Mouse (Mus musculus) MEL (cell line): ENCODE measurements around the gene Gm9999.

Experiments used
- BHLHE40 ChIP-seq: IDR thresholded peaks from 2 replicates; pipeline ENCODE4 v1.6.1; 2012; ENCODE audit warnings: low read depth, mild to moderate bottlenecking, inconsistent platforms, low read length, improper control_type of control experiment, borderline replicate concordance
- CTCF ChIP-seq, 3 experiments: IDR thresholded peaks in 2 of 3; conservative IDR thresholded peaks in 1 of 3; 2 replicates each; pipeline ENCODE4 v1.5.1; 2011 to 2012; ENCODE audit warnings: low read length in 3 of 3, low read depth in 2 of 3, mild to moderate bottlenecking in 2 of 3, improper control_type of control experiment in 1 of 3, inconsistent platforms in 1 of 3, mixed read lengths in 1 of 3, moderate library complexity in 1 of 3; ENCODE audit not compliant: control insufficient read depth in 1 of 3, insufficient read depth in 1 of 3, poor library complexity in 1 of 3, severe bottlenecking in 1 of 3
- ELF1 ChIP-seq: IDR thresholded peaks from 2 replicates; pipeline ENCODE4 v1.6.1; 2014; ENCODE audit warnings: low read depth, mild to moderate bottlenecking, inconsistent platforms, low read length, improper control_type of control experiment, moderate library complexity
- ETS1 ChIP-seq: IDR thresholded peaks from 2 replicates; pipeline ENCODE4 v1.6.1; 2012; ENCODE audit warnings: low read depth, mild to moderate bottlenecking, inconsistent platforms, low read length, improper control_type of control experiment, moderate library complexity
- GABPA ChIP-seq: IDR thresholded peaks from 2 replicates; pipeline ENCODE4 v1.6.1; 2012; ENCODE audit warnings: low read depth, mild to moderate bottlenecking, inconsistent platforms, low read length, improper control_type of control experiment, moderate library complexity
- GATA1 ChIP-seq: IDR thresholded peaks from 2 replicates; pipeline ENCODE4 v1.6.1; 2011; ENCODE audit warnings: low read depth, low read length, improper control_type of control experiment
- POLR2A ChIP-seq, 2 experiments: IDR thresholded peaks; 2 replicates each; pipeline ENCODE4 v1.6.1; 2011 to 2012; ENCODE audit warnings: low read length in 2 of 2, mild to moderate bottlenecking in 2 of 2, control low read depth in 1 of 2, improper control_type of control experiment in 1 of 2, low read depth in 1 of 2, moderate library complexity in 1 of 2; ENCODE audit not compliant: control insufficient read depth in 1 of 2, insufficient read depth in 1 of 2, poor library complexity in 1 of 2
- RCOR1 ChIP-seq: IDR thresholded peaks from 2 replicates; pipeline ENCODE4 v1.6.1; 2012; ENCODE audit warnings: low read depth, mild to moderate bottlenecking, inconsistent platforms, low read length, improper control_type of control experiment
- SMC3 ChIP-seq: IDR thresholded peaks from 2 replicates; pipeline ENCODE4 v1.6.1; 2011; ENCODE audit warnings: low read depth, low read length, improper control_type of control experiment
- TAL1 ChIP-seq: IDR thresholded peaks from 2 replicates; pipeline ENCODE4 v1.6.1; 2012; ENCODE audit warnings: mild to moderate bottlenecking, inconsistent platforms, low read length, moderate library complexity, mixed read lengths
- ZMIZ1 ChIP-seq: IDR thresholded peaks from 2 replicates; pipeline ENCODE4 v1.6.1; 2012; ENCODE audit warnings: low read depth, mild to moderate bottlenecking, inconsistent platforms, low read length, improper control_type of control experiment, moderate library complexity

DNA sequence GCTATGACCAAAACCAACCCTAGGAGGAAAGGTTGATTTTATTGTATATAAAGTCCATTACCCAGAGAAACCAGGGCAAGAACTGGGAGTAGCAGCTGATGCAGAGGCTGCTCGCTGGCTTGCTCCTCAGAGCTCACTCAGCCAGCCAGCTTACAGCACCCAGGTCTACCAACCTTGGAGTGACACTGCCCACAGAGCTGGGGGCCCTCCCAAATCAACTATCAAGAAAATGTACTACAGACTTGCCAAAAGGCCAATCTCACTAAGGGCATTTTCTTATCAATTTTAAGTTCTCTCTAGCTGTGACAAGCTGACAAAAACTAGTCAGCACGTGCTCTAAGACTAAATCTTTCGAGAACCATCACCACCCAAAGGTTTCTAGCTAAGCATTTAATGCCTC lies 12.2 kb downstream of the Gm9999 start:
- no peak for TF ChIP-seq CTCF (IDR thresholded peaks at IDR 0.05 in 2 of 3, conservative IDR thresholded peaks at IDR 0.05 in 1 of 3; ENCODE audit: control insufficient read depth in 1 of 3, insufficient read depth in 1 of 3, low read depth in 2 of 3, low read length in 3 of 3, poor library complexity in 1 of 3, severe bottlenecking in 1 of 3)
- no peak for TF ChIP-seq SMC3
- TF ChIP-seq ZMIZ1 = no peak
- TF ChIP-seq ETS1 = no peak
- TF ChIP-seq TAL1 = no peak
- TF ChIP-seq BHLHE40 = no peak
- TF ChIP-seq RCOR1 = no peak
- no peak for TF ChIP-seq GATA1
- no peak for TF ChIP-seq GABPA
- TF ChIP-seq ELF1 = no peak
- no peak for TF ChIP-seq POLR2A (IDR thresholded peaks at IDR 0.05; ENCODE audit: control insufficient read depth in 1 of 2, insufficient read depth in 1 of 2, low read depth in 1 of 2, low read length in 2 of 2, poor library complexity in 1 of 2)
